Mouse (Mus musculus): ENCODE data around the gene Uba52.

DNA sequence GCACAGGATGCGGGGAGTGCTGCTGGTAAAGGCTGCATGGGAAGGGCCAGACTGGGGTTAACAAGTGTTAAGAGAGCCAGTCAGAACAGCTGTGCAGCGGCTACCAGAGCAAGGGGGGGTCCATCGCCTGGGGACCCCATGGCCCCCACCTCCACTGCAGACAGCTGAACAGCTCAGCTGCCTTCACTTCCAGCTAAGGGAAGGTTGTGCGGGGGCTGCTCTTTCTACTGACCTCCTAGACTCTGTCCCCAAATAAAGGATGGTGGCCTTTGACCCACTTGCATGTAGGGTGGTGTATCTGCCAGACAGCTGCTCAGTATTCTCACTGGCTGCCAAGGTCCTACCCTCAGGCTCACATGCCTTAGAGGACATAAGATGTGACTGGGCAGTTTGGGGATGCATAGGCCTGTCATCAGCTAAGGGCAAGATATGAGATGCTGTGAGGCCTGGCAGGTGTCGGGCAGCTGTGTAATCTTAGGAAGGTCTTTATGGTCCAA is 43.3 kb downstream of the Uba52 start:
- TF ChIP-seq GATA2 (IDR thresholded peaks at IDR 0.05; ENCODE audit: borderline replicate concordance, low read depth, low read length) = no peak
- no peak for TF ChIP-seq CTCF (IDR thresholded peaks at IDR 0.05; ENCODE audit: low read depth, low read length)
- no peak for TF ChIP-seq TAL1 (conservative IDR thresholded peaks at IDR 0.05; ENCODE audit: low read depth, low read length)
